Mouse (Mus musculus): ENCODE data around the gene Ppargc1a.

DNA sequence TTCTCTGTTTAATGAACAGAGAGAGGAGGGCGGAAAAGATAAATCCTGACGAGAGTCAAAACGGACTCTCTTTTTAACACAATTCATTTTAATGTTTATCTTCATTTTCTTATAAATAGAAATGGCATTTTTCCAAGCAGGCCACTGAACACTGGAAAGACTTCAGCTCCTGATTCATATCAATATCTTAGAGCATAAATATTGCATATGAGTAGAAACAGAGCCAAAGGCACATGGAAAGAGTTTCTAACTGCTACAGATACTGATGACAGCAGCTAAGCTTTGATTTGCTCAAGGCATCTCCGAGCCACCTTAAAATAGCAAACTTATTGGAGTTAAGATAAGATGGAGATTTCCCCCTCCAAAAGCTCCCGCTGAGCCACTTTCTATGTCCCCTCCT lies 14.3 kb downstream of the Ppargc1a start:
- TF ChIP-seq CHD1 (IDR thresholded peaks at IDR 0.05; ENCODE audit: low read depth, low read length) (no peak), EP300 (IDR thresholded peaks at IDR 0.05; ENCODE audit: low read length) (no peak), MXI1 (IDR thresholded peaks at IDR 0.05; ENCODE audit: low read depth, low read length) (no peak), POLR2A (IDR thresholded peaks at IDR 0.05; ENCODE audit: low read depth, low read length) (no peak), CTCF (conservative IDR thresholded peaks at IDR 0.05 in 1 of 2, IDR thresholded peaks at IDR 0.05 in 1 of 2; ENCODE audit: low read depth in 2 of 2, low read length in 2 of 2) (no peak), POLR2AphosphoS2 (IDR thresholded peaks at IDR 0.05; ENCODE audit: low read depth, low read length) (no peak), BHLHE40 (IDR thresholded peaks at IDR 0.05; ENCODE audit: low read depth, low read length) (no peak), ZMIZ1 (IDR thresholded peaks at IDR 0.05; ENCODE audit: low read depth, low read length) (no peak), USF2 (conservative IDR thresholded peaks at IDR 0.05; ENCODE audit: low read depth, low read length) (no peak), PAX5 (IDR thresholded peaks at IDR 0.05; ENCODE audit: low read length) (no peak), TCF12 (IDR thresholded peaks at IDR 0.05; ENCODE audit: low read depth, low read length) (no peak), MAX (IDR thresholded peaks at IDR 0.05; ENCODE audit: low read length) (no peak), NELFE (IDR thresholded peaks at IDR 0.05; ENCODE audit: low read depth, low read length) (no peak), ZKSCAN1 (IDR thresholded peaks at IDR 0.05; ENCODE audit: borderline replicate concordance, low read depth, low read length) (no peak)

All from CH12.LX (cell line).